Mouse (Mus musculus): Measurements from ENCODE around the gene Tas2r129. TPM values are rescaled to one million over a fixed set of nuclear protein-coding genes. Genes with fewer than 3 reads are reported as not detected.
"Not testable (repeated sequence)": the region's sequence is repeated elsewhere in the genome, so short reads cannot be mapped to it uniquely, and the experiment has no call there.

Tas2r129 gene
- not detected for total RNA-seq (2021)
- long read RNA-seq, experiment 1, result 0 reads
- long read RNA-seq, experiment 2, result 0 reads

DNA sequence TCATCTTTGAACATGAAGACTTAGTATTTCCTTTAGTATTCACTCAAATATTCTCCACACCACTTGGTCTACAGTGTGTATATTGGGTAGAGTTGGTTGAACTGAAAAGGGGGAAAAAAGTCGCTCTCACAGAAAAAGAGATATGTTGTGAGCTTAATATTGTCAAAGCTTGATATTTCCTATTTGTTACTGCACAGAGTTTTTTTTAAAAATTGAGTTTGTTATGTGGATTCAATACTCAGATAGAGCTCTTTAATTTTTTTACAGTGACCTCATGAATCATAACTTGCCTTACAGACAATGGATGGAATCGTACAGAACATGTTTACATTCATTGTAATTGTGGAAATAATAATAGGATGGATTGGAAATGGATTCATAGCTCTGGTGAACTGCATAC, at the start of gene Tas2r129:
TSS of gene Tas2r129 (plus strand) at position 301 of the 400 bp plus-strand sequence.
- no peak for DNase-seq

GRCm38 (mm10) chr6:132909351-132909750, 41.6 kb upstream of the Tas2r129 start, which contains the start of gene Tas2r125:
Tas2r125 (plus strand) TSS chr6:132909651.
- no peak for DNase-seq

- DNase-seq, result not testable (repeated sequence)
Observed at GRCm38 (mm10) chr6:132941376-132941775, 9.5 kb upstream of the Tas2r129 start.

DNA sequence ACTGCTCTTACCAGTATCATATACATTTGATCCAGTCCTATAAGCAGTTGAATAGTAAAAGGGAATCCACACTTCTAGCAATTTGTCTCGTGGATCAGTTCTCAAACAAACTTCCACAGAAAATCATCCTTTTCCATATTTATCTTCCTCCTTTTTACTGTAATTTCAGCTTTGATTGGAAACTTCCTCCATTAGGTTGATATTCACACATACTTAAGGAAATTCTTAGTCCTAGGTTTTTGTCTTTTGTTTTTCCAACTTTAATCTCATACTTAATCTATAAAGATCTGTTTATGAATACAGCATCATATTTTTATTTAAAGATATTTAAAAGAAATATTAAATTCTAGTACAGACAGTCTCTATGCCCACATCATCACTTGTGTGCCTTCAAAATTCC, 6.9 kb downstream of the Tas2r129 start, which contains the start of gene Tas2r131:
TSS of gene Tas2r131 (minus strand) at position 101 of the 400 bp plus-strand sequence.
- DNase-seq, result no peak

DNA sequence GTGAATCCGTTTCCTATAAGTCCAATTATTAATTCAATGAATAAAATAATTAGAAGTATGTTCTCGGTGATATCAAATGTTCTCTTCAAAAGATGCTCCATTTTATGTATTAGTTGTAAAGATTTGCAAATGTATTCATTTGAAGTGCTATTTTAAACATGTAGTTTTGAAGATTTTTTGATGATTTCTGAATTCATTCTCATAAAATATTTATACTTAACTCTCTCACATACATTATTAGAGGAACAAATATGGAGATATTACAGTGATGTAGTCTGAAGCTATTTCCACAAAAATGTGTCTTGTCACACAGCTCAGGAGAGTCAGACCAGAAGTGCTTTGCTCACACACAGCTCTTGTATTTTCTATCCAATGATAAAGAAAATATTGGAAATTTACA, 30.0 kb downstream of the Tas2r129 start, which contains the start of gene Tas2r109:
TSS of gene Tas2r109 (minus strand) at position 101 of the 400 bp plus-strand sequence.
- no peak for DNase-seq

Other genes with a start within 250 kb of the Tas2r129 start
- gene Tas2r122, start 239.2 kb upstream of the Tas2r129 start, total RNA-seq (2021), result not detected
- gene Tas2r115, start 213.1 kb upstream of the Tas2r129 start, total RNA-seq (2021), result not detected
- not detected for gene Tas2r124, start 196.4 kb upstream of the Tas2r129 start, total RNA-seq (2021)
- not detected for gene Tas2r102, start 189.0 kb upstream of the Tas2r129 start, total RNA-seq (2021)
- not detected for gene Tas2r136, start 172.9 kb upstream of the Tas2r129 start, total RNA-seq (2021)
- gene Tas2r117, start 148.3 kb upstream of the Tas2r129 start, total RNA-seq (2021), result not detected
- gene Tas2r123, start 104.0 kb upstream of the Tas2r129 start, total RNA-seq (2021), result not detected
- not detected for gene Tas2r116, start 95.7 kb upstream of the Tas2r129 start, total RNA-seq (2021)
- not detected for gene Tas2r110, start 83.1 kb upstream of the Tas2r129 start, total RNA-seq (2021)
- gene Tas2r113, start 58.1 kb upstream of the Tas2r129 start, total RNA-seq (2021), result not detected
- not detected for gene Tas2r125, start 41.5 kb upstream of the Tas2r129 start, total RNA-seq (2021)
- not detected for gene Tas2r131, start 6.8 kb downstream of the Tas2r129 start, total RNA-seq (2021)
- not detected for gene Tas2r109, start 29.9 kb downstream of the Tas2r129 start, total RNA-seq (2021)
- not detected for gene Tas2r103, start 86.0 kb downstream of the Tas2r129 start, total RNA-seq (2021)
- gene Tas2r140, start 104.7 kb downstream of the Tas2r129 start, total RNA-seq (2021), result not detected
- gene Smim10l1, start 153.8 kb downstream of the Tas2r129 start, total RNA-seq (2021), result 100 to 1,000 TPM in 1 of 2 experiments, 10 to 100 TPM in 1; 93.6 to 114 TPM